Mouse (Mus musculus): ENCODE results near the gene Corin.

Gene Corin

GRCm38 (mm10) chr5:72503531-72504523 is at the start of gene Corin:
Corin (minus strand) TSS chr5:72504473.
- peak; percentile 58 for DNase-seq (ENCODE audit: low spot score)

- DNase-seq (ENCODE audit: low spot score): no peak
These were observed 46.9 kb upstream of the Corin start for GRCm38 (mm10) chr5:72551209-72551608.

GRCm38 (mm10) chr5:72528896-72529295 is 24.6 kb upstream of the Corin start:
- no peak for DNase-seq (ENCODE audit: low spot score)

GRCm38 (mm10) chr5:72513808-72514207 is 9.5 kb upstream of the Corin start:
- no peak for DNase-seq (ENCODE audit: low spot score)

- no peak for DNase-seq (ENCODE audit: low spot score)
These were observed 1.5 kb upstream of the Corin start for GRCm38 (mm10) chr5:72505740-72506139.

GRCm38 (mm10) chr5:72502778-72503177 is 1.5 kb downstream of the Corin start:
- DNase-seq (ENCODE audit: low spot score): no peak

- no peak for DNase-seq (ENCODE audit: low spot score)
These were observed 2.5 kb downstream of the Corin start for GRCm38 (mm10) chr5:72501763-72502162.

- DNase-seq (ENCODE audit: low spot score): no peak
These were observed 6.0 kb downstream of the Corin start for GRCm38 (mm10) chr5:72498271-72498670.

- no peak for DNase-seq (ENCODE audit: low spot score)
These were observed 7.5 kb downstream of the Corin start for GRCm38 (mm10) chr5:72496756-72497155.

GRCm38 (mm10) chr5:72493906-72494305 is 10.4 kb downstream of the Corin start:
- DNase-seq (ENCODE audit: low spot score): no peak

- no peak for DNase-seq (ENCODE audit: low spot score)
These were observed 13.0 kb downstream of the Corin start for GRCm38 (mm10) chr5:72491232-72491631.

- no peak for DNase-seq (ENCODE audit: low spot score)
These were observed 23.8 kb downstream of the Corin start for GRCm38 (mm10) chr5:72480456-72480855.

GRCm38 (mm10) chr5:72472317-72473009 is 31.8 kb downstream of the Corin start:
- no peak for DNase-seq (ENCODE audit: low spot score)

GRCm38 (mm10) chr5:72471746-72472145 is 32.5 kb downstream of the Corin start:
- DNase-seq (ENCODE audit: low spot score): no peak

- DNase-seq (ENCODE audit: low spot score): no peak
These were observed 39.3 kb downstream of the Corin start for GRCm38 (mm10) chr5:72464932-72465331.

GRCm38 (mm10) chr5:72459374-72460112 is 44.7 kb downstream of the Corin start:
- DNase-seq (ENCODE audit: low spot score): no peak

- DNase-seq (ENCODE audit: low spot score): no peak
These were observed 50.6 kb downstream of the Corin start for GRCm38 (mm10) chr5:72453690-72454089.

- DNase-seq (ENCODE audit: low spot score): no peak
These were observed 51.1 kb downstream of the Corin start for GRCm38 (mm10) chr5:72453176-72453575.

GRCm38 (mm10) chr5:72452750-72453149 is 51.5 kb downstream of the Corin start:
- DNase-seq (ENCODE audit: low spot score): no peak

GRCm38 (mm10) chr5:72448846-72449245 is 55.4 kb downstream of the Corin start:
- DNase-seq (ENCODE audit: low spot score): no peak

GRCm38 (mm10) chr5:72446104-72446503 is 58.2 kb downstream of the Corin start:
- DNase-seq (ENCODE audit: low spot score): no peak

- DNase-seq (ENCODE audit: low spot score): peak; percentile 57
These were observed 60.3 kb downstream of the Corin start for GRCm38 (mm10) chr5:72443946-72444345.

Measured in testis, postnatal 10 days (tissue).